Mouse (Mus musculus) cerebellum, adult 9-10 months (tissue): Measurements from ENCODE around the gene Ccdc65.

Experiments
- DNase-seq: peaks from one replicate; pipeline ENCODE4 v3.0.0; 2022

Ccdc65 gene

GRCm38 (mm10) chr15:98707766-98708372 is at the start of gene Ccdc65:
Gene Ccdc65, plus strand, starts transcription at chr15:98708207.
- peak; percentile 92 for DNase-seq

- DNase-seq, result peak; percentile 48
Measured at GRCm38 (mm10) chr15:98662198-98662566, 45.8 kb upstream of the Ccdc65 start.

DNA sequence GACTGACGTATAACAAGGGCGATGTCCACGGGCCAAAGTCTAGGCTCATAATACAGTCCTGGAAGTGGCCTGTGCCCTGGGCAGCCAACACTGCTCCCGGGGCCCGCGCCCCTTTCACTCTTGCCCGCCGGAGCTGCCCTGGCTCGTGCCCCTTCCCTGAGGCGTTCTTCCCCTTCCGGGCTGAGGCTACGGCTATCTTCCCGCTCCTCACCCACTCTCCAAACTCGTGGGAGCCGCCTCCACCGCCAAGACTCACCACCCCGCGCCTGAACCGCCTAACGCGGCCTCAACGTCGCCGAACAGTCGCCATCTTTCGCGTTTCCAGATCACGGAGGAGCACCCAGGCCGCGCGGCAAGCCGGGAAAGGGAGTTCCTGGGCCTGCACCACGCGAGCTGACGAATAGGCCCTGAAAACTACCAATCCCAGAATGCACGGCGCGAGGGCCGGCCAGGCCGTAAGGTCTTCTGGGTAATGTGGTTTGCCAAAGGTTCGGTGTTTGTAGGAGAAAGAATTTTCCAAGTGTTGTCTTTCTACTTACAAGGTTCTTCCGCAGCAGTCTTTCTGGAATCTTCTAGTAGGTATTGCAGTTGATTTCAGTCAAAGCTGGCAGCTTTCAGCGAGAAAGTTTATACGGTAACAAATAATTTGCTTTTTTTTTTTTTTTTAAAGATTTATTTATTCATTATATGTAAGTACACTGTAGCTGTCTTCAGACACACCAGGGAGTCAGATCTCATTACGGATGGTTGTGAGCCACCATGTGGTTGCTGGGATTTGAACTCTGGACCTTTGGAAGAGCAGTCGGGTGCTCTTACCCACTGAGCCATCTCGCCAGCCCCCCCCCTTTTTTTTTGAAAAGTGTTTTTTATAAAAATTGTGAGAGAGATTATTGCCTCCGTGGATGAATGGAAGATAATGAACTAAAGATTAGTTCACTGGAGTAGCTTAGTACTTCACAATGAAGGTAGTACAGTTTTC is 45.2 kb upstream of the Ccdc65 start, which contains the start of gene Ddx23:
Gene Ddx23, minus strand, starts transcription at position 328 of the 979 bp plus-strand sequence.
- DNase-seq, result peak; percentile 94

DNA sequence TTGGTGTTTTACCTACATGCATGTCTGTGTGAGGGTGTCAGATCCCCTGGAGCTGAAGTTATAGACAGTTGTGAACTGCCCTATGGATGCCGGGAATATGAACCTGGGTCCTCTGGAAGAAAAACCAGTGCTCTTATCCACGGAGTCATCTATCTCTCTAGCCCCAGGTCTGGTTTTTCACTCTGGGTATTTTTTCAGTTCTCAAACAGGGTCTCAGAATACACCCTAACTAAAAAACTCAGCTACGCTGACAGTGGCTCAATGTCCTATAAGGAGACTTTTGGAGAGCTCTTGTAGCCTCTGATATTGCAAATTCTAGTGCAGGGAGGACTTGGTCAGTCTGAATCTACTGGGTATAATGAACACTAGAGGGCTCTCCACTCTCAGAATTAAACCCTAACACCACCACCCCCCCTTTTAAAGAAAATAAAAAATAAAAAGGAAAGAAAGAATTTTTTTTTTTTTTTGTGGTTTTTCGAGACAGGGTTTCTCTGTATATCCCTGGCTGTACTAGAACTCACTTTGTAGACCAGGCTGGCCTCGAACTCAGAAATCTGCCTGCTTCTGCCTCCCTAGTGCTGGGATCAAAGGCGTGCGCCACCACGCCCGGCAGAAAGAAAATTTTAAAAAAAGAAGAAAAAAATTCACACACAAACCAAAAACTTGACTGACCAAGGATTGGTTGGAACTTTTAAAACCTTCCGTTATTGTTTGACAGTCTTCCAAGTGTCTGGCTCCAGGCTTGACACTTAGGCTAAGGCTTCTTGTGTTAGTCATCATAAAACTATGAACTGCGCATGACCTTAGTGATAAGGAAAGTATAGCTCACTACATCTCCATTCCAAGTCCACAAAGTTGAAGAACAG is 43.7 kb upstream of the Ccdc65 start:
- peak; percentile 67 for DNase-seq

- DNase-seq, result no peak
Measured at GRCm38 (mm10) chr15:98672592-98672991, 35.4 kb upstream of the Ccdc65 start.

GRCm38 (mm10) chr15:98673732-98674131 is 34.3 kb upstream of the Ccdc65 start:
- no peak for DNase-seq

DNA sequence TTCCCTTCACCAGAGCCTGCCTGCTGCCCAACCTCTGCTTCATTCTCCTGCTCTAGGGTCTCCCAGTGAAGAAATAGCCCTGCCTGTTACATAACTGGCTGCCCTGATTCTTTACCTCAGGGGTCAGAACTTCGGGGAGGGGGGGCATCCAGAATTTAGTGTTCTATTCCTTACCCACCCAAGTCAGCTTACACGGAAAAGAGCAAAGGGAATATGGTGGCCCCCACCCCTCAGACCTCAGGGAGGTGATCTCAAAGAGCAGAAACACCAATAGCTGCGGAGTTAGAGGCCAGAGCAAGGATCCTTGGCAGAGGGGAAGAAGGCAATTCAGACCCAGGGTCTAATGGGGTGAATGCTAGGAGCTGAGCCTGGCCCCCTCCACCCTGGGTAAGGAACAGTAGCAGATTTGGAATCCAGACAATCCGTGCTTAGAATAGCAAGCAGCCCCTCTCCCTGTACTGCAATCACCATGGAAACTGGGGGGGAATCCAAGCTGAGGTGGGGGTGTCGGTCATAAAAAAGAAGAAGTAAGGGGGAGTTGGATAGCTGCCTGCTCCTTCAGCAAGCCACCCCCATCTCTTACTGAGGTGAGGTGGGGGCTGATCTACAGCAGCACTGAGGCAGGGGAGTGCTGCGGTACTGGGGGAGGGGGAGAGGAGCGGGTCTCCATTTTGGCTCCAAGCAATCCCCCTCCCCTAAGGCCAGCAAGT is 33.6 kb upstream of the Ccdc65 start:
- no peak for DNase-seq

GRCm38 (mm10) chr15:98674994-98675545 is 32.9 kb upstream of the Ccdc65 start:
- no peak for DNase-seq

GRCm38 (mm10) chr15:98675634-98676250 is 32.3 kb upstream of the Ccdc65 start:
- DNase-seq, result no peak

- DNase-seq, result peak; percentile 77
Measured at GRCm38 (mm10) chr15:98676471-98676870, 31.5 kb upstream of the Ccdc65 start.

GRCm38 (mm10) chr15:98676940-98677728 is 30.9 kb upstream of the Ccdc65 start, which contains the start of gene Rnd1:
Gene Rnd1, minus strand, starts transcription at chr15:98677461.
- DNase-seq, result peak; percentile 95

DNA sequence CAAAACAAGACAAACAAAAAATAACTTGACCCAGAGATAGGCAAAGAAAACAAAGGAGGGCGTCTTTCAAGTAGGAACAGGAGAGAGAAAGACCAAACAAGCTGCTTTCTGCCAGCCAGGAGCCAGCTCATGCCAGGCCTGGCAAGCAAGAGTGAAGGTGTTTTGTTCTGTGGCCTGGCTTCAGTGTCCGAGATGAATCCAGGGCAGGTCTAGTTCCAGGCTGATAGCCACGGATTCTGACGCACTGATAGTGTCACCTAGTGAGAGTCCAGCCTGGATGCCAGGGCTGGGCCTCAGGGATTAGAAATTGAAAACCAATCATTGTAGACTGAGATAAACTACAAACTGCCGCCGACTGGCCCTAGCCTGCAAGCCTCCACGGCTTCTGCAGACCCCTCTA is 30.0 kb upstream of the Ccdc65 start:
- DNase-seq, result no peak

DNA sequence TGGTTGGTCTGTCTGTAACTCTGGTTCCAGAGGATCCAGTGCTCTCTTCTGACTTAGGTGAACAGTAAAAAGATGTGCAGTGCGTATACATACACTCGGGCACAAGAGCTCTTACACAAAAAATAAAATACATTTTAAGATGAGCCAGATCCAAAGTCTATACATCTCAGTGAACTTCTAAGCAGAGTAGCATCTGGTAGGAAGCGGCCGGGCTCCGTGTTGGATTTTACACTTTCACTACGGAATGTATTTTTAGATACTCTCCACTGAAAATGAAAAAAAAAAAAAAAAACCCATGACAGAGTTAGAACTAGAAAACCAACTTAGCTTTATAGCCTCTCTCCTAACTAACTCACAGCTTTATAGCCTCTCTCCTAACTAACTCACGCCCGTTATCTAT is 27.3 kb upstream of the Ccdc65 start:
- no peak for DNase-seq

DNA sequence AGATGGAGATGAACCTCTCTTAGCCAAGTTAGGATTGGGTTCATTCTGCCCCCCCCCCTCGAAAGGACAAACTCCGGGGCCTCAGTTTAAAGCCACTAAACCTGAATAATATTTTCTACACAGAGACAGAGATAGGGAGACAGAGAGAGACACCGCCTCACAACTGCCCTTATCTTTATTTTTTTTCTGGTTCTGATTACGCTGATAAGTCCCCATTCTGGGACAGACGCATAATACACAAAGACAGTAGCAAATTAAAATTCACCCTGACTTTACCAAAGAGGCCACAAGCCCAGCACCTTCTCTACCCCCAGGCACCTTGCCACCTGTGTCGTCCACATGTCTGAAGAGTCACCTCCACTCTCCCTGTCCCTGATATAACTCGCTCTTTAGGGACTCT is 26.4 kb upstream of the Ccdc65 start:
- DNase-seq, result no peak

GRCm38 (mm10) chr15:98683177-98683576 is 24.8 kb upstream of the Ccdc65 start:
- no peak for DNase-seq

GRCm38 (mm10) chr15:98683746-98684145 is 24.3 kb upstream of the Ccdc65 start:
- no peak for DNase-seq

DNA sequence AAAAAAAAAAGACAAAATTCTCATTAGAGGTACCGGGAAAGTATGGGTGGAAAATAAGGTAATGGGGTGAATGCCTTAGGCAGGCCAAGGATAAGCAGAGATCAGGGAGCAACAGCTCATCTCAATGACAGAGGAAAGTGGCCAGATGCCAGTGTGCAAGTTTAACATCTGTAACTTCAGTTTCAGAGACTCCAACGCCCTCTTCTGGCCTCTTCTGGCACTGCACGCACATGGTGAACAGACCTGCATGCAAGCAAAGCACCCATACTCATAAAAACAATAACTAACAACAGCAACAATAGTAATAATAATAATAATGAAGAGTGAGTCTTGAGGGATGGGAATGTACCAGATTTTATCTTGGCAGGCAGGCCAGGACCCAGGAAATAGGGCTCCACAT is 22.1 kb upstream of the Ccdc65 start:
- no peak for DNase-seq

DNA sequence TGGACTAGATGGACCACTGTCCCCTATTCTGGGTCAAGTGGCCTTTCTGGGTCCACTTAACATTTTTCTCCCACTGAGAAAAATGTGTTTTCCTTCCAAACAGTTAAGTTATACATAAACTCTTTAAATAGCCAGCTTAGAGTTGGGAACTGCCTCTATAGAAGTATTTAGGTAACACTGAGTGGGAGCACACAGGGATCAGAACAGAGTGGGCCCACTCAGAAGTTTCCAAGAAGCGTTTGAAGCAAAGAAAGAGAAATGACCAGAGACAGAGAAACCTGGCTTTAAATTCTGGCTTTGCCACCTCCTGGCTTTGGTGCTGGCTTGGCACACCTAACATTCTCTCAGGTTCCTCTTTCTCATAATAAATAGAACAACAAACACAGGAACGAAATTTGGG is 18.3 kb upstream of the Ccdc65 start:
- no peak for DNase-seq

- DNase-seq, result no peak
Measured at GRCm38 (mm10) chr15:98691486-98692147, 16.4 kb upstream of the Ccdc65 start.

- DNase-seq, result no peak
Measured at GRCm38 (mm10) chr15:98692171-98692715, 15.8 kb upstream of the Ccdc65 start.
